14 mouse cellular contexts compared by ENCODE assay signal in genomic region chr16:36707702-36708423, GRCm38 (mm10). TPM values are rescaled to one million over a fixed set of nuclear protein-coding genes. Genes with fewer than 3 reads are reported as not detected.
DNase-seq lines count a peak whose midpoint lies in the region; TF ChIP-seq lines count a peak whose summit lies in the region.
"Had no signal": no experiment of that assay in that cellular context is flagged by ENCODE, and none has a peak within 500 bp of the region (broad histone marks: within the 10 kb centered on the region; RNA-seq: fewer than 3 reads in every experiment).

No protein-coding gene starts in this region.

- H3K36me3 ChIP-seq in ES-E14 (ENCODE audit: control insufficient read depth, insufficient read depth, low read length, poor library complexity, severe bottlenecking) = peaks cover 12% of the 10 kb centered on the region
- H3K36me3 ChIP-seq: embryonic facial prominence, embryonic 10.5 days had no signal

- H3K27ac ChIP-seq in ES-E14 (ENCODE audit: insufficient read depth, low read depth, low read length, poor library complexity, severe bottlenecking) = peak overlapping the region; percentile 91
- H3K27ac ChIP-seq: embryonic facial prominence, embryonic 10.5 days; heart, adult 2 months had no signal

- in situ Hi-C loops in ES-E14 (cut with MboI; ENCODE audit: low sequenced_read_pairs in 2 of 2, unreplicated experiment in 2 of 2) = no loop called here

- peak; percentile 5 for DNase-seq in cerebellum, adult 9-10 months
- no peak for DNase-seq in cerebellum, postnatal 25 days
- peak; percentile 75 for DNase-seq in ES-E14 (ENCODE audit: low read depth, low spot score)
- DNase-seq in kidney, adult 8-10 months = peak; percentile 52 to 67
- DNase-seq in retina, postnatal 1 day = peak; percentile 54
- no peak for DNase-seq in right cerebral cortex, postnatal 25 days
- DNase-seq in gastrocnemius, postnatal 10 days = no peak
- DNase-seq in left cerebral cortex, adult 9 months (ENCODE audit: low spot score in 2 of 2) = no peak
- DNase-seq: adrenal gland, postnatal 25 days; heart, adult 2 months; heart, postnatal 4 days; left cerebral cortex, postnatal 4 days; lung, adult 18-20 months had no signal

- peak overlapping the region; percentile 63 to 72 for H3K4me3 ChIP-seq in ES-E14 (ENCODE audit: insufficient read depth in 1 of 2, low read depth in 1 of 2, low read length in 2 of 2, poor library complexity in 1 of 2, severe bottlenecking in 1 of 2)
- H3K4me3 ChIP-seq: embryonic facial prominence, embryonic 10.5 days; heart, adult 2 months had no signal

- peaks cover 7 to 19% of the 10 kb centered on the region in 2 experiments; a peak in 3 of 4 replicates for H3K4me1 ChIP-seq in ES-E14 (ENCODE audit: control insufficient read depth in 2 of 2, insufficient read depth in 2 of 2, low read length in 2 of 2, poor library complexity in 1 of 2)
- H3K4me1 ChIP-seq: embryonic facial prominence, embryonic 10.5 days had no signal

- H3K9ac ChIP-seq in ES-E14 (ENCODE audit: insufficient read depth, low read depth, low read length, poor library complexity, severe bottlenecking) = peak overlapping the region; percentile 74; the same call in 1 of the 2 replicates

- H3K9me3 ChIP-seq in ES-E14 (ENCODE audit: control insufficient read depth, insufficient read depth, low read depth, low read length) = no peaks in the 10 kb centered on the region
- H3K9me3 ChIP-seq: embryonic facial prominence, embryonic 10.5 days had no signal

TF ChIP-seq in ES-E14, 5 proteins besides CTCF, POLR2A, EP300 and RAD21:
- TF ChIP-seq ZC3H11A (IDR thresholded peaks at IDR 0.05; ENCODE audit: borderline replicate concordance, low read depth, low read length) = no peak
- TF ChIP-seq CHD2 (IDR thresholded peaks at IDR 0.05; ENCODE audit: low read depth, low read length) = 0 out of 2 replicates have a peak, but pooled peaks have one; percentile 29

RNA-seq across cellular contexts. Expression of gene Ildr1, which starts 14.1 kb away (rescaled TPM):
- 12.8 and 24.8 TPM in 2 replicates for total RNA-seq in ES-E14 (2012; rRNA removed)
- under 1 TPM in 1 of 2 experiments, not detected in 1; 0.07 TPM for total RNA-seq in gastrocnemius, postnatal 10 days (2021)
- total RNA-seq: adrenal gland, postnatal 25 days; heart, adult 2 months; heart, postnatal 4 days had no signal

RNA-seq across cellular contexts. Expression of gene Cd86, which starts 42.0 kb away (rescaled TPM):
- 0.26 and 0.62 TPM in 2 replicates for total RNA-seq in ES-E14 (2012; rRNA removed)
- 1 to 10 TPM; 1.2 to 1.3 TPM for total RNA-seq in gastrocnemius, postnatal 10 days (2021)

Comparison
In these comparisons a context has a peak if more than half of its experiments do, and no peak if none do; other contexts are left out.
1. DNase-seq: peak in cerebellum, adult 9-10 months (single experiment), ES-E14 (single experiment), kidney, adult 8-10 months (2 of 2) and retina, postnatal 1 day (single experiment); none in cerebellum, postnatal 25 days (0 of 2), right cerebral cortex, postnatal 25 days (single experiment), gastrocnemius, postnatal 10 days (single experiment) and left cerebral cortex, adult 9 months (0 of 2).
2. RNA of gene Ildr1, which starts 14.1 kb away (total RNA-seq): 12.8 to 24.8 TPM in ES-E14; 0.07 TPM in gastrocnemius, postnatal 10 days; every median in the first group is over 10 times any median in the second.